Mouse (Mus musculus): ENCODE measurements at regions not wholly inside any gene's neighbourhood (a gene's known extent, or its start where the extent isn't known, plus 50 kb on each side); places are given as distances from the start of the nearest gene placed in this dataset.

GRCm38 (mm10) chr10:111073851-111074430 lies 64.0 kb upstream of the Zdhhc17 start:
- peak in 1 of 2 experiments; percentile 44 for DNase-seq

GRCm38 (mm10) chr10:111073262-111073661 lies 63.3 kb upstream of the Zdhhc17 start:
- peak; percentile 67 to 75 for DNase-seq

- no peak for DNase-seq
These were observed 62.6 kb upstream of the Zdhhc17 start for GRCm38 (mm10) chr10:111072554-111072909.

- peak; percentile 18 to 23 for DNase-seq
These were observed 62.0 kb upstream of the Zdhhc17 start for GRCm38 (mm10) chr10:111071805-111072553.

- peak in 1 of 2 experiments; percentile 34 for DNase-seq
These were observed 56.2 kb upstream of the Zdhhc17 start for GRCm38 (mm10) chr10:111066146-111066545.

GRCm38 (mm10) chr10:111060626-111061025 lies 50.7 kb upstream of the Zdhhc17 start:
- DNase-seq = peak; percentile 30 to 54

Measured in kidney, postnatal 36 days (tissue).